Mouse (Mus musculus): ENCODE measurements around the gene Tiparp.

The Tiparp gene

DNA sequence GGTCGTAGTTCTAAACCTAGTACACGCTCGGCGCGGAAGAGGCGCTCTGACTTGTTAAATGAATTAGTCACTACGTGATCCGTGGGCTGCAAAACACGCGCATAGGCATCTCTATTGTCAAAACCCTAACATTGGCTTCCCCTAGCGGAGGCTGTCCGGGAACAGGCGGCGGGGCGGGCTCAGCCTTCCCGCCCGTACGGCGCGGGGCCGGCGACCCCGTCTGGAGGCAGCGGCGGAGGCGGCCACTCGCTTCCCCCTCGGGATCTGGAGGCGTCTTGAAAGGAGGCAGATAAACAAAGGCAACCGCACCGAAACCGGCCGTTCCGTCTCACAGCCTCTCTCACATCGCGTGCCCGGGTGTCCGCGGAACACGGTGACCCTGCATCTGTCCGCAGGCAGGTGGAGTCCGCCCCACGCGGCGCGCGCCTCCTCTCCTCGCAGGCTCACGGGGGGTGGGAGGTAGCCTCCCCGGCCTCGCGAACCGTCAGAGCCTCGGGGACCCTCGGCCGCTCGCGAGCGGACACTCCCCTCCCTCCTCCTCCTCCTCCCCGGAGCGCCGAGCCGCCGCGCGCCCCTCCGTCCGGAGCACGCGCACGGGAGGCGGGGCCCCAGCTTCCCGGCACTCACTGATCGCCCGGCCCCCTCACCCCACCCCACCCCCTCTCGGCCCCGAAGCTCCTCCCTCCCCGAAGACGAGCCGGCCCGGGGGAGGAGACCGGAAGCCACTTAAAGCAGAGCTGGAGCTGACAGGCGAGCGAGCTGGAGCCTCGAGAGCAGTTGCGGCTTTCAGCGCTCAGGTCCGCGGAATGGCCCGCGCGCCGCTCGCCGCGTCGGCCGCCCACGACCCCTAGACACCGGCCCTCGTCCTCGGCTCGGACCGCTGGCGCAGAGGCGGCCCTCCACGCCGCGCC is at the start of gene Tiparp:
Tiparp (plus strand) TSS at position 720 of the 911 bp plus-strand sequence.
- peak; percentile 94 for DNase-seq (ENCODE audit: low read depth, low spot score)

DNA sequence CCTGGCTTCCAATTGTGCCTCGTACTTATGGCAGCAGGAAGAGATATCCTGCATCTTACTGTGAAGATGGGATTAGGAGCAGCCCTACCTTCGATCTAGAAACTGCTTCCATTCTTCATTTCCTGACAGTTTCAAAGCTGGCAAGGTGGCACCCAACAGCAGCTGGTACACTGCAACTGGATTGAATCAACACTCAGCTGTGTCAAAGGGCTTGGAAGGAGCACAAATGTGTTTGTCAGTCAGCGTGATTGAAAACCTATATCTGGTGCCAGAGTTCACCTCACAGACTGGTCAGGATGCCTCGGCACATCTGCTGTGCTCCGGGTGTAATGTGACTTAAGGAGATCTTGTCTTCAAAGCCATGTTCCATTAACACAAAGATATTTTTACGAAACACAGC is 47.5 kb upstream of the Tiparp start:
- DNase-seq (ENCODE audit: low read depth, low spot score) = no peak

DNA sequence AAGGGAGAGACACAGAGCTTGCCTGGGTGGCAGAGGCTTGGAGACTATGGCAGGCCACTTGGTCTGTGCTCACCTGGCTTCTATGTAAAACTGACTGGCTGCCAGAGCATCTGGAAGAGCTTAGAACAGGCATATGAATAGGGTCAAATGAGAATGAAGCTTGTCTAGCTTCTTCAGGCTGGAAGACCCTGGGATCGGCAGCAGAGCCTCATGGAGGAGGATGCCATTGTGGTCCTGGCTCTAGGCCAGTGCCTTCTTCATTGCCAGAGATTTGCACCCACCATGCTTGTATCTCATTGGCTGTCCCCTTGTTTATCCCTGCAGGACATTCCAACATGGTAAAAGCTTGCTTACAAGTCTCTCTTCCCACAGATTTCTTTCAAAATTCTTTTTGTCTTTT is 45.9 kb upstream of the Tiparp start:
- DNase-seq (ENCODE audit: low read depth, low spot score) = no peak

DNA sequence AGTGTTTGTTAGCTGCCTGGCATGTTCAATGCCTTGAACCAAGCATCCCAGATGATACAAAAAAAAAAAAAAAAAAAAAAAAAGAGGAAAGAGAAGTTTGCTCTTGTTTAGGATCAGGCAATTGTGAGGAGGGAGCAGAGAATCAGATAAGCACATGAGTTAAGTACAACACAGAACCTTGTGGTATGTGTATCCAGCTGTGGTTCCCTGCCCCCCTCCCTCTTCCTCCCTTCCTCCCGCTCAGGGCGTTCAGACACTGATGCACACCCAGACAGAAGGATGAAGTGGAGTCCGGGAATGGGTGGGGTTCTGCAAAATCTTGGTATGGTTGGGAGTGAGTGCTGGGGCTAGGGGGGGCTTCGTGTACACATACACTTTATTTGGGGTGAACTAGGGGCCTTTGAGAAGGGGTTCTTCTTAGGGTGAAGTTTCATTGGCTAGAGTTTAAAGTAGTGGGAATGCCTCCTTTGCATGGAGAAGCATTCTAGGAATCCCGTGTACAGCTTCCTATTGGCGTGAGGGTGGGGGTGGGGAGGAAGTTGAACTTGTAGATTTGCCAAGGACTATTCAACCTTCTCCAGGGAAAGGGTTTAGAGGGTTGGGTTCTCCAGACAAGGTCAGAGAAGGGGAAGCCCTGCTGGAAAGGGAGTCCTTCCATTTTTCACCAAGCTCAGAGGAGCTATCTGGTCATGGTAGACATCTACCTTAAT is 45.4 kb upstream of the Tiparp start:
- no peak for DNase-seq (ENCODE audit: low read depth, low spot score)

DNA sequence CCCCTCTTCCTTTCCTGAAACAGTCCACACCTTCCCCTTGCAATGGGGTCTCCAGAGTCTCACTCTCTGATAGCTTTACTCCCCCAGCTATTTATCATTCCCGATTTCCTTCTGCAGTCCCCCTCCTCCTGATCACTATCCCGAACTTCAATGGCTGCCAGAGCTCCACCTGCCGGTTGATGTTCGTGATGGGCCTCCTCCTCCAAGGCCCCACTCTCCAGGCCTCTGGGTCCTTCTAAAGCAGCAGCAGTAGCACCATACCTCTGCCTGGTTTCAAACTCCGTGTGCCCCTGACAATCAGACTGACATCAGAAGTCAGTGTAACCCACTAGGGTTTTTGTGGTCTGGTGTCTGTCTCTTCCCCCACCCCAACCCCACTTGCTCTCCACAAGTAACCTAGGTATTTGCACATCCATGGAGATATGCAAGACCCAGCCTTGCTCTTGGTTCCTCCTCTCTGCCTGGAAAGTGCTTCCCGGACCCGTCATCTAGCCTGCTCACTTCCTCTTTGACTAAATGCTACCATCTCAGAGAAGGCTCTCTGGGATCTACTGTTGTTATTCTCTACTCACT is 44.0 kb upstream of the Tiparp start:
- no peak for DNase-seq (ENCODE audit: low read depth, low spot score)

DNA sequence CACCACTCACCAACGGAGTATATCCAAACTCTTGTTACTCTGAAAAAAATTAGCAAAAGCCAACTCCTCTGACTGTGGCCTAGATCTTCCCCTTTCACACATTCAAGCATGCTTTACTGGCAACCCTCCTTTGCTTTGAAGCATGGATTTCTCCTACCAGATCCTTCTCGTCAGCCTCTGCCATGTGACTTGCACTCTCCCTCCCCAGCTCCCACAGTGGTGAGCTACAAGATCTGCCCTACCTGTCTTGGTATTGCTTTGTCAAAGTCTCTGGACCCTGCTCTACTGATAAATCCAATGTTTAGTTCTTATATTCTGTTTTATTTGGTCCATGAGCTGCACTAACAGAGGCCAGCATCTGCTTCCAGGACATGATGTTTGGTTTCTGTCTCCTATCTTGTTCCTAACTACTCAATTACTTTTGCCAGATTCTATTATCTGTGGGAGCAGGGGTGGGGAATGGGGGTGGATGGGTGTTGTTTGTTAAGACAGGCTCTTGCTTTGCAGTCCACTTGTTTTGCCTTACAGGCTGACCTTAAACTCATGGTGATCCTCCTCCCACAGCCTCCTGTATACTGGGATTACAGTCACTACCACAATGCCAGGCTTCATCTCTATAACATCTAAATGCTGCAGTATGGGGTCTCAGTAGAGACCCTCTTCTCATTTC is 40.7 kb upstream of the Tiparp start:
- DNase-seq (ENCODE audit: low read depth, low spot score) = no peak

DNA sequence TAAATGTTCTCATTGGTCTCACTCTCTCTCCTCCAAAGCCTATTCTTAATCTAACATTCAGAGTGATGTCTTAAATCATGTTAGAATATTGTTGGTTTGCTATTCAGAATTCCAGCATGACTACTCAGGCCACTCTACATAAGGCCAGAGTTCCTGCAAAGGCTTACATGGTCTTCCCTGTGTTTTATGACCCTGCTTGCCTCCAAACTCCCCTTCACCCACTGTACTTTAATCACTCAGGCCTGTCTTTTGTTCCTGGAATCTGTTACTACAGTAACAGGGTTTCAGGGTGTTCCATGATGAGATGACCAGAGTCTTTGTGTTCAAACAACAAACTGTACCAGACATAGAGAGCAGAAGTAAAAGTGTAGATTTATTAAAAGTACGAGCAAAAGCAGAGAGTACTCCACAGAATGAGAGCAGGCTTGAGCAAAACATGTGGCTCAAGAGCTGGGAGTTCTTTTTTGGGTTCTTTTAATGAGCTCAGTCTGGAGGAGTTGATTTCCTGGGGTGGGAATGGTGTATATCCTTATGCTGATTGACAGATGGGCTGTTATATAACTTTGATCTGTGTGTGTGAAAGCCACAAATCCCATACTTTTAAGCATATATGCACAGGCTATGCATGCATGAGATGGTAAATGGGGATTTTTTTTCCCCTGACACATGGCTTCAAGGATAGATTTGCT is 39.5 kb upstream of the Tiparp start:
- DNase-seq (ENCODE audit: low read depth, low spot score) = no peak

DNA sequence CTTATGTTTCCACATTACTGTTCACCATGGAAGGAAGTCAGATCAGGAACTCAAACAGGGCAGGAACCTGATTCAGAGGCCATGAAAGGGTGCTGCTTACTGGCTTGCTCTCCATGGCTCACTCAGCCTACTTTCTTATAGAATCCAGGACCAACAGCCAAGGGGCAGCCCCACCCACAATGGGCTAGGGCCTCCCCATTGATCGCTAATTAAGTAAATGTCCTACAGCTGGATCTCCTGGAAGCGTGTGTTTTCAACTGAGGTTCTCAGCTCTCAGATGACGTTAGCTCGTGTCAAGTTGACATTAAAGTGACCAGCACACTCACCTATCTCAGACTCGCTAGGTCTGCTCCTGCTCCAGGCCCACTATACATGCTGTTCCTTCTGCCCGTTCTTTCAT is 38.6 kb upstream of the Tiparp start:
- DNase-seq (ENCODE audit: low read depth, low spot score) = no peak

DNA sequence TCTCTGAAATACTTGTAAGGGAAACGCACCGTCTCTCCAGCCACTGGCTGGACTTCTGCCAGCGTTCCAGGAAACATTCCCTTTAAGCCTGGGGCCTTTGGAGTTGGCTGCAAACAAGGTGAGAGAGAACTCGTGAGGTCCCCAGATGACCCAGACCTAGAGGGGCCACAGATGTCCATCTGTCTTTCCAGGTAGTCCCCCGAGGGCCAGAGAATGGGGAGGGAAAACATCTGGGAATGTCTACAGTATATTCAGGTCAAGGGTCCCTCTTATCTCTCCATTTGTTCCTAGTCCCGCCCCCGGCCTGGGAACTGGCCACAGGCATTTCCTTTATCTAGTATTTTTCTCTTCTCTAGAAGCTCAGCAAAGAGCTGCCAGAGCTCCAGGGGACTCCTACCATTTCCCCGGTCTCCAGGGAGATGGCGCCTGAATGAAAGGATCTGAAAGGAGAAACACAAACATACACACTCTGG is 33.9 kb upstream of the Tiparp start:
- DNase-seq (ENCODE audit: low read depth, low spot score) = no peak

DNA sequence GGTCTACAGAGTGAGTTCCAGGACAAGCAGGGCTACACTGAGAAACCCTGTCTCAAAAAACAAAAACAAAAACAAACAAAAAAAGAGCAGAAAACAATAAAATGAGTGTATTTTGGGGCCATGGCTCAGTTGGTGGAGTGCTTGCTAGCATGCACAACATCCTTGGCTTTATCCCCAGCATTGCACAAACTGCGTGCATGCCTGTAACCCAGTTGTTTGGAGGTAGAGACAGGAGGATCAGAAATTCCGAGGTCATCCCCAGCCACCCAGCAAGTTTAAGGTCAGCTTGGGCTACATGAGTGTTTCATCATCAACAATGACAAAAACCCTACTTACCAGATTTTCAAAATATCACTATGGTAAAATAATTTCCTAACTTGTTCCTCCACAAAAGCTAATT is 20.4 kb upstream of the Tiparp start:
- no peak for DNase-seq (ENCODE audit: low read depth, low spot score)

DNA sequence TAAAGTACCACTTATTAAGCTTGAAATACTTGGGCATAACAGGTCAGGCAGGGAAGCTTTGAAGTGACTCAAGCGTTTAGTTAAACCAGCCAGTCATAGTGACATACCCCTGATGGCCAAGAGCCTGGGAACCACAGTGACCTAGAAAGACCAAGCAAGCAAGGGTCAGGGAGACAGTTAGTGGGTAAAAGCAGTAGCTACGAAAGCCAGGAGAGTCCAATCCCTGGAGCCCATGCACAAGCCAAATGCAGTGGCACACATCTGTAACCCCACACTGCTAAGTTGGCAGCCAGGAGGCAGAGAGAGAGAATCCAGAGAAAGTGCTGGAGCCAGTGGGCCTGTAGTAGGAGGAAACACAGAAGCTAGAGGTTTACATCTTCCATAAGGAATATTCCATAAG is 17.6 kb upstream of the Tiparp start:
- no peak for DNase-seq (ENCODE audit: low read depth, low spot score)

DNA sequence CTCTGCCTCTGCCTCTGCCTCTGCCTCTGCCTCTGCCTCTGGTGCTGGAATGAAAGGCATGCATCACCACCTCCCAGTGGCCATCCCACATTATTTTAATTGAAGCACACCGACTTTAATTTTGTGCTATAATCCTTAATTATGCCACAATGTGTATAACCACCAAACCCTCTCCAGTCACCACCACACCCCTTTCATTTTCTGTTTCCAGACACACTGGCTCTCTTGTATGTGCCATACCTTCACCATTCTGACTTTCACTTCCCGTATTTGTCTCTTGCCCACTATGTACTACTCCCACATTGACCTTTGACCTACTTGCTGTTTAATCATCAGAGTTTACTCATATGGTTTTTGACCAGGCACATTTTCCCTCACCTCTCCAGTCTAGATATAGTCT is 12.5 kb upstream of the Tiparp start:
- no peak for DNase-seq (ENCODE audit: low read depth, low spot score)

DNA sequence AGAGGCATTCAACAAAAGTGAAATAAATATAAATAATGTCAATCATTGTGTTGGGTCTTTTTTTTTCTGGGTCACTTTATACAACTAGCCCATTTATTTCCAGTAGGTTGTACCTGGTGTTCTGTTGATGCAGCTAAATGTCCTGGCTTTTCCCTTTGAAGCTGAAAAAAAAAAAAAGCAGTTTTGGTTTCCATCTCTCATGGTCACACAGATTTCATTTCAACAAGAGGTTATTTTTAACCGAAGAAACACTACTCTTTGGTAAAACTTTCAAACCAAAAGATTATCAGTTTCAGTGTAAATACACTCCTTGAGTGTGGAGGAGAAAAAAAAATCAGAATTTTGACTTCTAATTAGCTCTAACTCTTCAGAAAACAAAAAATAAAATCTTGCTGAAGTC is 11.7 kb upstream of the Tiparp start:
- DNase-seq (ENCODE audit: low read depth, low spot score) = no peak

DNA sequence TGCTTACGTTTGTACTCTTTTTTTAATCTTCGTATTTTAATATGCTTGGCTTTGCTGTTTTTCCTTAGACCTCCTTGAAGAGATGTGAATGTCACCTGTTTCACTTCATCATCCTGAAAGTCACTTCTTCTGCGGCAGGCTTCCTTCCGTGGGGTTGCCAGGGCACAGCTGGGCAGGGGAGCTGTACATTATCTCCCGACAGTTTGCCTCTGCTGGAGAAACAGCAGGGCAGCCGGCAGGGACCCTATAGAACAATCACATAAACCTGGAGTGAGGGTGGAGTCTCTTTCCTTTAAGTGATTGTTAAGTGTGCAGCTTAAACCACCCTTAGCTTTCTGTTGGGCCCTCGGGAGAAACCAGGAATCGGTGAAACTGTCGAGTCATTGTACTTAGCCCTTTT is 11.1 kb upstream of the Tiparp start:
- DNase-seq (ENCODE audit: low read depth, low spot score) = no peak

DNA sequence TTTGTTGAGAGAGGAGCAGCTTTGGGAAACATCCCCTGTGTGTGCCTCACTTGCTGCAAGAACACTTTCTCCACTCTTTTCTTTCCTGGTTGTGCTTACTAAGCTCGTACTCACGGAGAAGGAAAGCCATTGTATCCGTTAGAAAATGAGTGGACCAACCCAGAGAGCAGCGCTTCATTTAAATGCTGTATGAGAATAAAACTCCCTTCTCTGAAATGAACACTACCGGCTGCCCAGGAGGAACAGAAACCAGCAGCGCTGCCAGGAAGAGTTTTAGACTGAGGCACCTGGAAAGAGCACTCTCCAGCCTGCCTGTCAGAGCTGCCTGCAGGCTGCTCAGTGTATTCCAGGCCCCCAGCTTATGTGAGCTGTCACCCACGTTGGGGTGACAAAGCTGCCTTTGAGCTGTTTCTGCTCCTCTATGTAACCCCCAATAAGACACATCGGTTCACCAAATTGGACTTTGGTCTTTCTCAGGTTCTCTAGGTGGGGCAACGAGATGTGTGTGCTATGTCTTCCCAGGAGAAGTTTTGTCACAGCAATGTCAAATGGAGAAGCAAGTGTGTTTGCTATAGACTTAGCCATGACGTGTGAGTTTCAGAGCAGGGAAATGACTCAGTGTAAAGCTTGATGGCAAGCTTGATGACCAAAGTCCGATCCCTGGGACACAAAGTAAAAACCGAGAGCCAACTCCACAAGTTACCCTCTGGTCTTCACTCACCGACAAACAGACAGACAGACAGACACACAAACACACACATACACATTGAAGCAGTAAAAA is 10.3 kb upstream of the Tiparp start:
- DNase-seq (ENCODE audit: low read depth, low spot score) = no peak

DNA sequence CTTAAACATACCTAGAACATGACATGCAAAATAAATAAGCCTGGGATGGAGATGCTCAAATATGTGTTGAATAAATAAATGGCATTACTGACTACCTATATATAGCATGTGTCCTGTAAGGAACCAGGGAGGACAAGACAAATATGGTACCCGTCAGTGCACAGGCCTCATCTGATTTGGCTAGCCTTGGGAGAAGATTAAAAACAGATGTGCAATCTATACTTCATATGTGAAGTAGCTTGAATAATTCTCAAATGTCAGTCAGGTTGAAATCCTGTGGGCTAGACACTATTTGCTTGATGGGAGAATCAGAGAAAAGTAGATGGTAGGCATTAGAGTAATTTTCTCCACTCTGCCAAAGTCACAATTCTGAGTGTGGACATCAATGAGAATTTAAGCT is 6.8 kb upstream of the Tiparp start:
- DNase-seq (ENCODE audit: low read depth, low spot score) = no peak

DNA sequence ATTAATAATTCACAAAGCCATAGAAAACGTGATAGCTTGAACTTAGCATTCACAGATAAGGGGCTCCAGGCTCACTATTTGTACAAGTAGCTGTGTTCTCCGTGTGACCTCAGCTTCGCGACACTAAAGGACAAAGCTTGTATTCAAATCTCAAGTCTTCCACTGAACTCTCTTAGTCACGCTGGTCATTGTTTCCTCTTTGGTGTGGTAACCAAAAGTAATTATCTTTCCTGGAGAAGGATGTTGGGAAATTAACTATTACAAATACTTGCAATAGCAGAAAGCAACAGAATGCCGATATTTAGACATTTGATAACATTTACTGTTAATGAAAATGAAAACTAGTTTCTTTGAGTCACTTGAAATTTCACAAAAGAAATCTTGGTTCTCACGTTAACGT is 4.8 kb upstream of the Tiparp start:
- DNase-seq (ENCODE audit: low read depth, low spot score) = no peak

DNA sequence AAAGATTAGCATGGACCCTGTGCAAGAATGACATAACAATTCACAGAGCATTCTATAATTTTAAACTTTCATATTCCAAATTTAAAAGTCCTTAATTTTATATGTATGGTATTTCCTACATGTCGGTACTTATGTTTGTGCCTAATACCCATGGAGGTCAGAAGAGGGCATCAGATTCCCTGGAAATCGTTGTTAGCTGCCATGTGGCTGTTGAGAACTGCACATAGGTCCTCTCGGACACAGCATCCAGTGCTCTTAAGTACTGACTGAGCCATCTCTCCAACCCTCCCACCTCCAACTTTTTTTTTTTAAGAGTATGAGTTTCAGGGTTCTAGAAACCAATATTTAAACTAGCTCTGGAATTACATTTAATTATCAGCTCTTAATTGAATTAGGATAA is 2.5 kb upstream of the Tiparp start:
- DNase-seq (ENCODE audit: low read depth, low spot score) = no peak

DNA sequence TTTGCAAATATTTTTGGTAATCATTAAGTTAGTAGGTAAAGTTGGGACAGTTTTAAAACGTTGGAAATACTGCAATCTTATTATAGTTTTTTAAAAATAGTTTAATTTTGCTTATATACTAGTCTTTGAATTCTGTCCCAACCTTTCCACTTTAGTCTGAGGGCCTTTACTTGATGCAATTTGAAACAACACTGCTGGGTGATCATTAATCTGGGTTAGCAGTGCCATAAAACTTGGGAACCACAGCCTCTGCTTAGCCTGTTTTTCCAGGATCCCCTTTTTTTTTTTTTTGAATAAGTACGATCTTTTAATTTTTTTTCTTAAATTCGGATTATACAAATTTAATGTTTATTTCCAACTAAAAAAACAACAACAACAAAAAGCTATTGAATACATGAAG is 1.0 kb upstream of the Tiparp start:
- DNase-seq (ENCODE audit: low read depth, low spot score) = no peak

DNA sequence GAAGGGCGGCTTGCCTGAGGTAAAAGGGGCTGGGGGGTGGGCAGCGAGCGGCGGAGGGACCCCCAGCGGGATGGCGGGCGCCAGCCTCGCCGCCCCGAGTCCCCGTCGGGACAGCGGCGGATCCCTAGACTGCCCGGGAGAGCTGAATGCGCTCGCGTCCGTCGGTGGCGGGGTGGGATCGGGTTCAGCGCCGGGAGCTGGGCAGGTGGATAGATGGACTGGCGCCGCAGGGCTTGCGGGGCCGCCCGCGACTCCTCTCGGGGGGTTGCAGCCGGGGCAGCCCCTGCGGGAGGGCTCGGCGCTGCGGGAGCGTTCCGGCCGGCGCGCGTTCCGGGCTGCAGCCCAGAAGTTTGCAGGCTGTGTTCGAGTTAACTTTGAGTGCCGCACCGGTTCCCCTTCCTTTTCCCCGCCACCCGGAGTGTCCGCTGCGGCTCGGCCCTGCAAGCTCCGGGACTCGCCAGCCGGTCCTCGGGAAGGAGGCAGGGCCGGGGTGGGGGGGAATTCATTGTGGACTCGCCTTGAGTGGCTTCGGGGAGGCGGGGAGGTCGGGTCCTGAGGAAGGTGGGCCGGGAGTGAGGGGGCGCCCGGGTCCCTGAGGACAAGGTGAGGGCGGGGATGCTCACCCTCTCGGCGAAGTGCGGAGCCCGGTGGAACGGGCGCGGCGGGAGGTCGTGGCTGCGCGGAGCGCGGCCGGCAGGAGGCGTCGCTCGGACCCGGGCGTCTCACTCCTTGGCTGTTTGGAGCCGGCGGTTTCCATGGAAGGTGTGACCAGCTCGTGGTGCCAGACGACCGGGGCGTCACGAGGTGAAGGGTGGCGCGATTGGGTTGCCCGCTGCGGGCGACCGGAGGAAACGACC is 632 bp downstream of the Tiparp start:
- DNase-seq (ENCODE audit: low read depth, low spot score) = peak; percentile 57
